Mouse (Mus musculus) cerebellum, adult 2 months (tissue): ENCODE measurements around the gene Bag1. TPM values are rescaled to one million over a fixed set of nuclear protein-coding genes. Genes with fewer than 3 reads are reported as not detected.

Experiments
- DNase-seq, 2 experiments: peaks; one replicate each; pipeline ENCODE4 v3.0.0; 2021
- H3K27ac ChIP-seq: fragments of 200-500 bp; 2 replicates; pipeline ENCODE4 v1.5.1; 2012; ENCODE audit warnings: low read length, control low read depth, inconsistent platforms; ENCODE audit not compliant: insufficient read depth
- H3K27me3 ChIP-seq: fragments of 200-500 bp; 2 replicates; pipeline ENCODE4 v1.6.1; 2012; ENCODE audit warnings: inconsistent platforms, mild to moderate bottlenecking, low read length, moderate library complexity; ENCODE audit not compliant: control insufficient read depth, insufficient read depth
- H3K4me1 ChIP-seq: fragments of 200-500 bp; 2 replicates; pipeline ENCODE4 v1.6.1; 2011; ENCODE audit warnings: low read length; ENCODE audit not compliant: control insufficient read depth, insufficient read depth
- H3K4me3 ChIP-seq: fragments of 200-500 bp; replicated peaks from 2 replicates; pipeline ENCODE3; 2011; ENCODE audit warnings: mild to moderate bottlenecking, low read depth, low read length, control low read depth; ENCODE audit not compliant: insufficient read depth
- CTCF ChIP-seq: fragments of 200-500 bp; IDR thresholded peaks from 2 replicates; pipeline ENCODE4 v1.5.1; 2011; ENCODE audit warnings: low read depth, mild to moderate bottlenecking, control low read depth, low read length, moderate library complexity, borderline replicate concordance; ENCODE audit not compliant: insufficient read depth
- POLR2A ChIP-seq: fragments of 200-500 bp; IDR thresholded peaks from 2 replicates; pipeline ENCODE4 v1.6.1; 2011; ENCODE audit warnings: low read length, control low read depth, borderline replicate concordance; ENCODE audit not compliant: insufficient read depth
- WGBS: fragments of 180-500 bp; shearing (Covaris S2); methylation state at CpG from one replicate; pipeline ENCODE4 v1.1.7; 2018; 5-methylcytosine and 5-hydroxymethylcytosine counted together
- polyA plus RNA-seq: library from polyadenylated mRNA; depleted of rRNA; stranded (reverse); fragments of >200 nt; gene quantifications from 2 replicates; pipeline ENCODE4 v1.2.3, GENCODE M21; 2012; rRNA removed

The Bag1 gene
- polyA plus RNA-seq, 1 experiment, result 159 TPM

DNA sequence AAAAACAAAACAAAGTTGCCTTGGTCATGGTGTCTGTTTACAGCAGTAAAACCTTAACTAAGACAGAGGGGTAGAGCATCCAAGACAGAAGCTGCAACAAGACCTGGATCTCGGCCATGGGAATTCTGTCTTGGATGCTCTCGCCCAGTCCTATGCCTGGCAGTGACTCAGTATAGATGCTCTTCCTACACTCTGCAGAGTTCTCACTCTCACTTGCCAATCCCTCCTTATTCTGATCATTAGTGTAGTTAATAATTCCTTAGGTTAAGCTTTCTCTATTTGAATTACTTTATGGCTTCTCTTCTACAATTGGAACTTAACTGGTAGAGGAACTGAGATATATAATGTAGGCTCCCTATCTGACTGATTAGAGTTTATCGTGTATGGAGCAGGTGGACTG is 53.0 kb downstream of the Bag1 start:
- H3K27me3 ChIP-seq, result no peaks in the 10 kb centered on the region
- no peak overlapping the region for H3K4me3 ChIP-seq
- H3K27ac ChIP-seq, result no peak overlapping the region
- H3K4me1 ChIP-seq, result no peaks in the 10 kb centered on the region
- DNase-seq, result no peak
- 81% methylated on average over 3 of the region's 3 CpGs for WGBS
- TF ChIP-seq CTCF (no peak), POLR2A (no peak)

DNA sequence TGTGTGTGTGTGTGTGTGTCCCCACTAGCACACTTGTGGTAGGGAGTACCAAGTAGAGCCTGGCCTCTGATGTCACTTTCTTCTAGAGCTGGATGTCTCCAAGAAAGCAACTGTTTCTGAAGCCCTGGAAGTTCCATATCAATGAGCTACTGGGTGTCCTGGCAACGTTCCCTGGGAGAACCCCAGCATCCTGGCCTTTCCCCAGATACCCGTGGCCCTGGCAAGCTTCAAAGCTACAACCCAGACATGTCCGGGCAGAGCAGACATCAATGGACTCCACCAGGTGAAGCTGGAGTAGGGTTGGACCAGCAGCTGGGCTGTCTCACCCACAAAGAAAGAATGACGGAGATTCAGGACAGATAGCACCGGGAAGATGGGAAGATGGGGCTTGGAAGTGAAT is 56.9 kb downstream of the Bag1 start:
- no peak for TF ChIP-seq CTCF
- no peak for TF ChIP-seq POLR2A
- Histone ChIP-seq H3K27ac (no peak overlapping the region), H3K4me3 (no peak overlapping the region), H3K4me1 (no peaks in the 10 kb centered on the region), H3K27me3 (no peaks in the 10 kb centered on the region)
- DNase-seq, result no peak
- WGBS, result 14% methylated on average over 5 of the region's 5 CpGs

DNA sequence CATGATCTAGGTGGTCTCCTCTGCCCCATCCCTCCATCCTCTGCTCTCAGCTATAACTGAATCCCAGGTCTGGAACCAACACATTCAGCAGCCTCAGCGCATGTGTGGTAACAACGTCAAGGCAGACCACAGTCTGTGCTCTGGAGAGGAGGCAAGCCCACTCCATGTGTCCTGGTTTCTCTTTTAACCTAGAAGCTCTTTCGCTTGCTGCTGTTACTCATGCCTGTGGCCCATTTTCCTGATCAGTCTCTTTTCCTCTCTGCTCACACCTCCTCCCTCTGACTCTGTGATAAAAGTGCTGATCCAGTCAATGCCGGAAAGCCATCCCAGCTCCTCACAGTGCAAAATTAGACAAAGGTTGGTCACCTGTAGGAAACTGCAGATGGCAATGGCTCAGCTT is 58.1 kb downstream of the Bag1 start:
- Histone ChIP-seq H3K4me1 (no peaks in the 10 kb centered on the region), H3K27me3 (no peaks in the 10 kb centered on the region), H3K27ac (no peak overlapping the region), H3K4me3 (no peak overlapping the region)
- TF ChIP-seq CTCF, result no peak
- TF ChIP-seq POLR2A, result no peak
- 78% methylated on average over 4 of the region's 4 CpGs for WGBS
- no peak for DNase-seq

DNA sequence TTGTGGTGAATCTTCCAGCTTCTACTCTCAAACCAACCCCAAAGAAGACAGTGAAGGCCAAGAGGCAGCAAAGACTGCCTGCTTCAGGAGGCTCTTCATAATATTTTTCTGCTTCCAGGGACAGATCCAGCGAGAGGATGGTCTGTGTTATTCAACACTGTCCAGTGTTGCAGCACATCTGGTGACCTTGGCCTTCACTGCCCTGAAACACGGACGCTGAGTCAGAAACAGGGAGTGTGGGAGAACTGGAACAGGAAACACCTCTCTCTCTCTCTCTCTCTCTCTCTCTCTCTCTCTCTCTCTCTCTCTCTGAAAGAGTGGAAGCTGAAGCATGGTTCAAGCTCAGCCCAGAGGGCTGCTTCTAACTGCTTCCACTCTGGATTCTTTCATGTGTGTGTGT is 58.8 kb downstream of the Bag1 start:
- WGBS, result 81% methylated on average over 3 of the region's 3 CpGs
- no peak overlapping the region for H3K4me3 ChIP-seq
- no peaks in the 10 kb centered on the region for H3K27me3 ChIP-seq
- TF ChIP-seq POLR2A (no peak), CTCF (no peak)
- no peaks in the 10 kb centered on the region for H3K4me1 ChIP-seq
- H3K27ac ChIP-seq, result no peak overlapping the region
- DNase-seq, result no peak

DNA sequence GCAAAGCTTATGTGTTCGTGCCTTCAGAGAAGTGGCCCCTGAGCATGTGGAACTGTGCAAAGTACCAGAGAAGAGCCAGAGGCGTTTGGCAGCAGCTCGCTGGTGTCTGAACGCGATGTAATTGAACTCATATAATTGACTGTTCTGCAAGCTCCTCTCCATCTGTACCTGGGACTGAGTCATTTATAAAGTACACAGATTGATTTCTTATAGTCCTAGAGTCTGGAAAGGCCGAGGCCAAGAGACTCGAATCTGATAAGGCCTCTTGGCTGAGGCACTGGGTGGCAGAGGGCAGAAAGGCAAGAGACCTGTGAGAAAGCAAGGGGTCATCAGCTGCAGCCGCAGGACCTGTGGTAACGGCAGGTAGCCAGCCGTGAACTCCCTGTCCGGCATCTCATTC is 59.3 kb downstream of the Bag1 start:
- no peaks in the 10 kb centered on the region for H3K4me1 ChIP-seq
- H3K4me3 ChIP-seq, result no peak overlapping the region
- DNase-seq, result no peak
- 79% methylated on average over 11 of the region's 11 CpGs for WGBS
- TF ChIP-seq POLR2A (no peak), CTCF (no peak)
- no peak overlapping the region for H3K27ac ChIP-seq
- no peaks in the 10 kb centered on the region for H3K27me3 ChIP-seq

Other genes starting within 250 kb of the Bag1 start
- gene Aptx, start 245.1 kb downstream of the Bag1 start, polyA plus RNA-seq, result 20.8 and 24.1 TPM in 2 replicates
- gene Dnaja1, start 226.1 kb downstream of the Bag1 start, polyA plus RNA-seq, result 83.7 and 93.0 TPM in 2 replicates
- 57.0 and 57.8 TPM in 2 replicates for gene Smu1, start 190.4 kb downstream of the Bag1 start, polyA plus RNA-seq
- gene B4galt1, start 94.3 kb downstream of the Bag1 start, polyA plus RNA-seq, result 3.2 and 3.5 TPM in 2 replicates
- gene Spink4, start 28.2 kb downstream of the Bag1 start, polyA plus RNA-seq, result 0.57 TPM in 1 of 2 replicates, not detected in the other
- gene Chmp5, start 113 bp upstream of the Bag1 start, polyA plus RNA-seq, result 118 and 125 TPM in 2 replicates
- 96.6 and 96.8 TPM in 2 replicates for gene Nfx1, start 22.6 kb upstream of the Bag1 start, polyA plus RNA-seq
- not detected in 2 replicates for gene Aqp7, start 99.8 kb upstream of the Bag1 start, polyA plus RNA-seq
- gene Aqp3, start 149.9 kb upstream of the Bag1 start, polyA plus RNA-seq, result 0.05 TPM in 1 of 2 replicates, not detected in the other
- 61.2 and 63.6 TPM in 2 replicates for gene Nol6, start 176.2 kb upstream of the Bag1 start, polyA plus RNA-seq
- 109 and 135 TPM in 2 replicates for gene Ube2r2, start 187.4 kb upstream of the Bag1 start, polyA plus RNA-seq